Mouse (Mus musculus) intestine, postnatal 0 days (tissue): ENCODE data around the gene Rnf207. TPM values are rescaled to one million over a fixed set of nuclear protein-coding genes. Genes with fewer than 3 reads are reported as not detected.
A peak's percentile ranks its signal among the peaks of the same experiment; 100 is the strongest.

Experiments
- ATAC-seq: fragments of 200-750 bp; cut with Nextera tagmentation; 2 replicates; pipeline ENCODE4 v1.8.0; 2017; ENCODE audit warnings: mild to moderate bottlenecking, moderate TSS enrichment, moderate library complexity
- H3K27ac ChIP-seq: fragments of 300-500 bp; sonication (generic); 2 replicates; pipeline ENCODE4 v1.5.1; 2014; ENCODE audit warnings: mild to moderate bottlenecking, low read depth, low read length, moderate library complexity
- H3K27me3 ChIP-seq: fragments of 300-500 bp; sonication (generic); replicated peaks from 2 replicates; pipeline ENCODE4 v1.6.1; 2014; ENCODE audit warnings: low read length, mixed read lengths; ENCODE audit not compliant: control insufficient read depth, insufficient read depth
- H3K36me3 ChIP-seq: fragments of 300-500 bp; sonication (generic); 2 replicates; pipeline ENCODE4 v1.6.1; 2014; ENCODE audit warnings: mild to moderate bottlenecking, moderate library complexity; ENCODE audit not compliant: control insufficient read depth, insufficient read depth
- H3K4me1 ChIP-seq: fragments of 300-500 bp; sonication (generic); replicated peaks from 2 replicates; pipeline ENCODE4 v1.6.1; 2014; ENCODE audit warnings: antibody characterized with exemption, low read length, mixed read lengths; ENCODE audit not compliant: control insufficient read depth, insufficient read depth
- H3K4me2 ChIP-seq: fragments of 300-500 bp; sonication (generic); replicated peaks from 2 replicates; pipeline ENCODE4 v1.6.1; 2014; ENCODE audit warnings: low read depth, mild to moderate bottlenecking, moderate library complexity
- H3K4me3 ChIP-seq: fragments of 300-500 bp; sonication (generic); 2 replicates; pipeline ENCODE4 v1.5.1; 2014; ENCODE audit warnings: low read depth, low read length
- H3K9ac ChIP-seq: fragments of 300-500 bp; sonication (generic); 2 replicates; pipeline ENCODE4 v1.6.1; 2014; ENCODE audit warnings: mild to moderate bottlenecking, low read depth, low read length
- H3K9me3 ChIP-seq: fragments of 300-500 bp; sonication (generic); 2 replicates; pipeline ENCODE4 v1.6.1; 2016; ENCODE audit warnings: mixed run types; ENCODE audit not compliant: control insufficient read depth
- CTCF ChIP-seq: sonication (generic); IDR thresholded peaks from 2 replicates; pipeline ENCODE4 v1.5.1; 2016; ENCODE audit warnings: low read depth, mild to moderate bottlenecking, control low read depth, antibody characterized with exemption, moderate library complexity
- WGBS: fragments of 180-500 bp; shearing (Covaris S2); extraction: QIAGEN DNeasy Blood & Tissue Kit; methylation state at CpG from one replicate; pipeline ENCODE4 v1.1.7; 2014; 5-methylcytosine and 5-hydroxymethylcytosine counted together
- polyA plus RNA-seq: library from polyadenylated mRNA; unstranded; fragments of >200 nt; fragmentation: Nextera tagmentation; extraction: Ambion mirVana; gene quantifications from 2 replicates; pipeline ENCODE4 v1.2.1, GENCODE M21; 2015

Rnf207 gene
- polyA plus RNA-seq, 1 experiment from 2014 or later, result 0.70 TPM

DNA sequence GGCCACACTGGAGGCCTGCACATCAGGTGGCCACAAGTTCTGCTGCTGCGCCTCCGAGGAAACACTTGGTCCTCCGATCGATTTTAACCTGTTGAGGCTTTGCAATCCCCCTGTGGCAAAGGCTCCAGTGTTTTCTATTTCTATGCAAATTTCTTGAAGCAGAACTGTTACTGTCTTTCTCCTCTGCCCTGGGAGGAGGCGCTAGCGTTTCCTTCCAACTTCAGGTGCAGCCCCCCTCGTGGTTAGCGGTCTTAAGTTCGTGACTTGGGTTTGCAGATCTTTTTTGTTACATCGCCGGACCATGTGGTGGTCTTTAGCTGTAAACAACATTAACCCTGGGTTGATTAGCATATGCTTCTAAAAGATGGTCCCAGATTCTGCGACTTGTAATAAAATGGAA is 14.8 kb upstream of the Rnf207 start:
- Histone ChIP-seq H3K9ac (no peak overlapping the region), H3K4me2 (no peak overlapping the region), H3K4me3 (no peak overlapping the region), H3K4me1 (no peaks in the 10 kb centered on the region; the same call in 1 of the 2 replicates), H3K27ac (no peak overlapping the region), H3K36me3 (peaks cover 61% of the 10 kb centered on the region), H3K27me3 (peaks cover 15% of the 10 kb centered on the region), H3K9me3 (no peaks in the 10 kb centered on the region)
- ATAC-seq, result no peak
- WGBS, result 95% methylated on average over 12 of the region's 12 CpGs
- TF ChIP-seq CTCF, result no peak

GRCm38 (mm10) chr4:152332952-152333351 is 14.2 kb upstream of the Rnf207 start:
- Histone ChIP-seq H3K4me3 (no peak overlapping the region), H3K36me3 (peaks cover 61% of the 10 kb centered on the region), H3K4me1 (no peaks in the 10 kb centered on the region), H3K4me2 (no peak overlapping the region), H3K9ac (no peak overlapping the region), H3K27ac (no peak overlapping the region), H3K9me3 (no peaks in the 10 kb centered on the region), H3K27me3 (peaks cover 9% of the 10 kb centered on the region)
- 21% methylated on average over 2 of the region's 2 CpGs for WGBS
- TF ChIP-seq CTCF, result peak; percentile 99
- 0 out of 2 replicates have a peak, but pooled peaks have one; percentile 15 for ATAC-seq

- Histone ChIP-seq H3K9ac (no peak overlapping the region), H3K9me3 (no peaks in the 10 kb centered on the region), H3K27me3 (no peaks in the 10 kb centered on the region), H3K27ac (no peak overlapping the region), H3K4me1 (peaks cover 4% of the 10 kb centered on the region), H3K4me3 (no peak overlapping the region), H3K4me2 (no peak overlapping the region), H3K36me3 (peaks cover 48% of the 10 kb centered on the region)
- TF ChIP-seq CTCF, result peak; percentile 69
- ATAC-seq, result no peak
- WGBS, result 79% methylated on average over 6 of the region's 6 CpGs
Measured at GRCm38 (mm10) chr4:152328691-152329090, 9.9 kb upstream of the Rnf207 start.

DNA sequence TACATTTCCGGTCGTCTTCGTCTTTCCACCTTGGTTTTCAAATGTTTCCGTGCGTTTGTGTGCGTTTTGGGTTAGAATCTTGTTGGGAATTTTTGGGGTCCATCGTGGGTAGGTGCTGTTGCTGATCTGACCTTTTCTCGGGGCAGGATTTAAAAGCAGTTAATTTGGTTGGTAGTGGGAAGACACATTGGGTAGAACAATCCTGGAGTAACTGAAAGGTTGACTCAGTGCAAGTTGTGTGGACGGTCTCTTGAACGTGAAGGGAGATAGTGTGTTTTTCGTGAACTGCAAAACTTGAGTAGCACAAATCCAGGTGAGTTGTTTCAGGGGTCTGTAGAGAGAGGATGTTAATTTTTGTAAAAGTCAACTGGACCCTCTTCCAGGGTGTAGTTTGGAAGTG is 7.8 kb upstream of the Rnf207 start:
- Histone ChIP-seq H3K27ac (no peak overlapping the region), H3K9ac (peak overlapping the region; percentile 77), H3K27me3 (no peaks in the 10 kb centered on the region), H3K9me3 (no peaks in the 10 kb centered on the region), H3K4me2 (peak overlapping the region; percentile 88), H3K36me3 (peaks cover 28% of the 10 kb centered on the region), H3K4me3 (peak overlapping the region; percentile 78), H3K4me1 (peaks cover 4% of the 10 kb centered on the region)
- no peak for ATAC-seq
- WGBS, result 2% methylated on average over 11 of the region's 11 CpGs
- TF ChIP-seq CTCF, result no peak

- Histone ChIP-seq H3K27ac (peak within 1 kb of the TSS; percentile 31), H3K9me3 (no peaks in the 10 kb centered on the region), H3K9ac (peak within 1 kb of the TSS; percentile 77), H3K4me3 (peak within 1 kb of the TSS; percentile 78), H3K36me3 (peaks cover 21% of the 10 kb centered on the region), H3K4me1 (peaks cover 4% of the 10 kb centered on the region), H3K4me2 (peak within 1 kb of the TSS; percentile 88), H3K27me3 (no peaks in the 10 kb centered on the region)
- WGBS, result under 1% methylated on average over 70 of the region's 70 CpGs
- peak; percentile 58 for TF ChIP-seq CTCF
- peak; percentile 98 for ATAC-seq
Measured at GRCm38 (mm10) chr4:152325574-152326411, 7.0 kb upstream of the Rnf207 start, which contains the start of gene Rpl22. Gene Rpl22, plus strand, starts transcription at chr4:152325742.

DNA sequence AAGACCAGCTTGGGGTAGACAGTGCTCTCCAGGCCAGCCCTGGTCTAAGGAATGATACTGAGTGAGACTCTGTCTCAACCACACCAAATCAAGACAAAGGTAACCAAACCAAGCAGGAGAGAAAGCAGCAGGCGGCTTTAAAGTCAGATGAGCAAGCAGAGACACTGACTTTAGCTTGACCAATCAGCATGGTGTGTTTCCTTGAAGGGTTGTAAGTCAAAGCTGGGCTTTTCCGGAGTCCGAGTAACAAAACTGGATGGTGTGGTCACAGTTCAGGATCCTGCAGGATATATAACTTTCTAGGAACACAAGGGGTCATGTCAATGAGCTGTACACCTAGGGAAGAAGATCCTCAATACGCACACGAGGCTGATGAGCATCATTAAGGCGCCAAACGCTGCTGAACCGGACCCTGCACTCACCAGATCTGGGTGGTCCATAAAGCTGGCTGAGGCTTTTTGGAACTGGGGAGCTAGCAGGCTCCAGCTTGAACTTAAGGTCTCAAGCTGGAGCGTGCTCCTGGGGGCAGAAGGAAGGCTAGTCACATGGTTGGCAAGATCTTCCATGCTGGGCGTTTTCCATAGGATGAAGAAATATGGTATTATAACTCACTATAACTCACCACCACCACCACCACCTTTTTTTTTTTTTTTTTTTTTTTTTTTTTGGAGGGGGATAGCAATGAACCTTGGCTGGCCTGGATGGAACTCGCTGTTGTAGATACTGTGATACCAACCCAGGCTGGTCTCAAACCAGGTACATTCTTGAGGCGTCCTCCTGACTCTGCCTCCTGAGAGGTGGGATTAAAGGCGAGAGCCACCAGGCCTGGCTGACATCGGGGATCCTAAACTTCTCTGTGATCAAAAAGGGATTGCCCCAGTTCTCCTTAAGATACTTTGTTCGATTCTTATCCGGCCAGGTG is 6.1 kb upstream of the Rnf207 start:
- peak; percentile 8; the same call in 1 of the 2 replicates for ATAC-seq
- WGBS, result 49% methylated on average over 16 of the region's 16 CpGs
- peak overlapping the region; percentile 22; the same call in 1 of the 2 replicates for H3K9ac ChIP-seq

More for the DNA sequence above, 6.1 kb upstream of the Rnf207 start:
- H3K4me1 ChIP-seq, result peaks cover 4% of the 10 kb centered on the region
- peak overlapping the region; percentile 88 for H3K4me2 ChIP-seq
- peaks cover 12% of the 10 kb centered on the region for H3K36me3 ChIP-seq
- H3K27ac ChIP-seq, result no peak overlapping the region
- no peaks in the 10 kb centered on the region for H3K27me3 ChIP-seq
- TF ChIP-seq CTCF, result no peak
- peak overlapping the region; percentile 78 for H3K4me3 ChIP-seq
- H3K9me3 ChIP-seq, result no peaks in the 10 kb centered on the region
